Mouse (Mus musculus): ENCODE results near the gene Fbxo44. TPM values are rescaled to one million over a fixed set of nuclear protein-coding genes. Genes with fewer than 3 reads are reported as not detected.
A peak's percentile ranks its signal among the peaks of the same experiment; 100 is the strongest.
"Not testable (repeated sequence)": the region's sequence is repeated elsewhere in the genome, so short reads cannot be mapped to it uniquely, and the experiment has no call there.

Gene Fbxo44
- polyA plus RNA-seq, 1 experiment from 2014 or later, result 97.6 TPM

- no peak for ATAC-seq (replicated peaks)
- no peak overlapping the region for H3K9ac ChIP-seq
- WGBS, result 90% methylated on average over 12 of the region's 12 CpGs
- H3K27me3 ChIP-seq (replicated peaks), result peaks cover 11% of the 10 kb centered on the region
- peaks cover 5% of the 10 kb centered on the region for H3K4me1 ChIP-seq
- no peaks in the 10 kb centered on the region for H3K36me3 ChIP-seq (replicated peaks)
- no peak overlapping the region for H3K4me2 ChIP-seq
- H3K27ac ChIP-seq, result no peak overlapping the region
- H3K4me3 ChIP-seq, result no peak overlapping the region
- no peaks in the 10 kb centered on the region for H3K9me3 ChIP-seq
Measured at GRCm38 (mm10) chr4:148181483-148181882, 21.2 kb upstream of the Fbxo44 start.

- Histone ChIP-seq H3K9me3 (no peaks in the 10 kb centered on the region), H3K4me2 (no peak overlapping the region), H3K27me3 (replicated peaks) (peaks cover 15% of the 10 kb centered on the region), H3K4me3 (no peak overlapping the region), H3K36me3 (replicated peaks) (no peaks in the 10 kb centered on the region), H3K27ac (no peak overlapping the region), H3K9ac (no peak overlapping the region), H3K4me1 (peaks cover 30% of the 10 kb centered on the region)
- no peak for ATAC-seq (replicated peaks)
Measured at GRCm38 (mm10) chr4:148177716-148178115, 17.4 kb upstream of the Fbxo44 start.

- not testable (repeated sequence) for H3K36me3 ChIP-seq (replicated peaks); H3K9ac ChIP-seq; H3K4me2 ChIP-seq; ATAC-seq (replicated peaks); H3K27ac ChIP-seq; H3K4me3 ChIP-seq; H3K9me3 ChIP-seq
- WGBS, result 65% methylated on average over 6 of the region's 6 CpGs
- peaks cover 30% of the 10 kb centered on the region for H3K4me1 ChIP-seq
- H3K27me3 ChIP-seq (replicated peaks), result peaks cover 24% of the 10 kb centered on the region
Measured at GRCm38 (mm10) chr4:148176603-148177002, 16.3 kb upstream of the Fbxo44 start.

GRCm38 (mm10) chr4:148174495-148174862 lies 14.2 kb upstream of the Fbxo44 start:
- Histone ChIP-seq H3K9me3 (no peaks in the 10 kb centered on the region), H3K4me3 (peak overlapping the region; percentile 31), H3K4me2 (peak overlapping the region; percentile 55), H3K27ac (peak overlapping the region; percentile 88), H3K27me3 (replicated peaks) (peaks cover 33% of the 10 kb centered on the region), H3K9ac (no peak overlapping the region; the same call in 1 of the 2 replicates), H3K4me1 (peaks cover 32% of the 10 kb centered on the region), H3K36me3 (replicated peaks) (no peaks in the 10 kb centered on the region)
- no peak for ATAC-seq (replicated peaks)
- WGBS, result 5% methylated on average over 12 of the region's 12 CpGs

- Histone ChIP-seq H3K4me2 (peak overlapping the region; percentile 55), H3K27ac (peak overlapping the region; percentile 88), H3K9ac (peak overlapping the region; percentile 36), H3K4me1 (peaks cover 34% of the 10 kb centered on the region), H3K9me3 (no peaks in the 10 kb centered on the region), H3K4me3 (peak overlapping the region; percentile 31), H3K27me3 (replicated peaks) (peaks cover 36% of the 10 kb centered on the region), H3K36me3 (replicated peaks) (no peaks in the 10 kb centered on the region)
- under 1% methylated on average over 30 of the region's 30 CpGs for WGBS
- ATAC-seq (replicated peaks), result peak; percentile 73
Measured at GRCm38 (mm10) chr4:148173811-148174494, 13.7 kb upstream of the Fbxo44 start.

GRCm38 (mm10) chr4:148171261-148171660 lies 11.0 kb upstream of the Fbxo44 start:
- Histone ChIP-seq H3K36me3 (replicated peaks) (no peaks in the 10 kb centered on the region), H3K9ac (no peak overlapping the region), H3K27me3 (replicated peaks) (peaks cover 34% of the 10 kb centered on the region), H3K4me1 (peaks cover 40% of the 10 kb centered on the region), H3K4me2 (no peak overlapping the region), H3K27ac (no peak overlapping the region), H3K9me3 (no peaks in the 10 kb centered on the region), H3K4me3 (no peak overlapping the region)
- no peak for ATAC-seq (replicated peaks)
- 3% methylated on average over 3 of the region's 3 CpGs for WGBS

- H3K27me3 ChIP-seq (replicated peaks), result peaks cover 38% of the 10 kb centered on the region
- H3K27ac ChIP-seq, result no peak overlapping the region
- no peaks in the 10 kb centered on the region for H3K36me3 ChIP-seq (replicated peaks)
- no peaks in the 10 kb centered on the region for H3K9me3 ChIP-seq
- no peak for ATAC-seq (replicated peaks)
- no peak overlapping the region for H3K4me3 ChIP-seq
- WGBS, result 0% methylated on average over 2 of the region's 2 CpGs
- no peak overlapping the region for H3K9ac ChIP-seq
- H3K4me1 ChIP-seq, result peaks cover 40% of the 10 kb centered on the region
- no peak overlapping the region for H3K4me2 ChIP-seq
Measured at GRCm38 (mm10) chr4:148170842-148171241, 10.6 kb upstream of the Fbxo44 start.

- ATAC-seq (replicated peaks), result no peak
- H3K9ac ChIP-seq, result no peak overlapping the region
- H3K4me2 ChIP-seq, result no peak overlapping the region
- no peak overlapping the region for H3K4me3 ChIP-seq
- H3K9me3 ChIP-seq, result no peaks in the 10 kb centered on the region
- H3K36me3 ChIP-seq (replicated peaks), result no peaks in the 10 kb centered on the region
- H3K4me1 ChIP-seq, result peaks cover 41% of the 10 kb centered on the region
- peaks cover 51% of the 10 kb centered on the region for H3K27me3 ChIP-seq (replicated peaks)
- no peak overlapping the region for H3K27ac ChIP-seq
- 24% methylated on average over 15 of the region's 15 CpGs for WGBS
Measured at GRCm38 (mm10) chr4:148169586-148169985, 9.3 kb upstream of the Fbxo44 start.

GRCm38 (mm10) chr4:148168287-148168686 lies 8.0 kb upstream of the Fbxo44 start:
- Histone ChIP-seq H3K27ac (no peak overlapping the region), H3K9me3 (no peaks in the 10 kb centered on the region), H3K4me2 (no peak overlapping the region), H3K36me3 (replicated peaks) (no peaks in the 10 kb centered on the region), H3K27me3 (replicated peaks) (peaks cover 61% of the 10 kb centered on the region), H3K4me3 (no peak overlapping the region), H3K4me1 (peaks cover 37% of the 10 kb centered on the region), H3K9ac (no peak overlapping the region)
- WGBS, result 24% methylated on average over 7 of the region's 7 CpGs
- no peak for ATAC-seq (replicated peaks)

- H3K9ac ChIP-seq, result peak overlapping the region; percentile 10; the same call in 1 of the 2 replicates
- H3K4me2 ChIP-seq, result peak overlapping the region; percentile 31
- H3K27ac ChIP-seq, result peak overlapping the region; percentile 53
- no peaks in the 10 kb centered on the region for H3K36me3 ChIP-seq (replicated peaks)
- no peak overlapping the region for H3K4me3 ChIP-seq
- no peak for ATAC-seq (replicated peaks)
- 13% methylated on average over 4 of the region's 4 CpGs for WGBS
- H3K9me3 ChIP-seq, result no peaks in the 10 kb centered on the region
- H3K4me1 ChIP-seq, result peaks cover 33% of the 10 kb centered on the region
- H3K27me3 ChIP-seq (replicated peaks), result peaks cover 63% of the 10 kb centered on the region
Measured at GRCm38 (mm10) chr4:148166986-148167385, 6.7 kb upstream of the Fbxo44 start.

GRCm38 (mm10) chr4:148166431-148166830 lies 6.1 kb upstream of the Fbxo44 start:
- ATAC-seq (replicated peaks), result peak; percentile 49; the same call in 1 of the 2 replicates
- H3K9ac ChIP-seq, result peak overlapping the region; percentile 10; the same call in 1 of the 2 replicates
- no peaks in the 10 kb centered on the region for H3K9me3 ChIP-seq
- H3K27ac ChIP-seq, result peak overlapping the region; percentile 53
- no peaks in the 10 kb centered on the region for H3K36me3 ChIP-seq (replicated peaks)
- 3% methylated on average over 10 of the region's 10 CpGs for WGBS
- peak overlapping the region; percentile 31 for H3K4me2 ChIP-seq
- no peak overlapping the region for H3K4me3 ChIP-seq
- H3K4me1 ChIP-seq, result peaks cover 33% of the 10 kb centered on the region
- peaks cover 64% of the 10 kb centered on the region for H3K27me3 ChIP-seq (replicated peaks)

- no peak overlapping the region for H3K9ac ChIP-seq
- no peak overlapping the region for H3K27ac ChIP-seq
- no peak overlapping the region for H3K4me2 ChIP-seq
- no peaks in the 10 kb centered on the region for H3K36me3 ChIP-seq (replicated peaks)
- no peak overlapping the region for H3K4me3 ChIP-seq
- H3K9me3 ChIP-seq, result no peaks in the 10 kb centered on the region
- H3K4me1 ChIP-seq, result peaks cover 39% of the 10 kb centered on the region
- H3K27me3 ChIP-seq (replicated peaks), result peaks cover 70% of the 10 kb centered on the region
- ATAC-seq (replicated peaks), result no peak
- WGBS, result 8% methylated on average over 17 of the region's 17 CpGs
Measured at GRCm38 (mm10) chr4:148165551-148165950, 5.3 kb upstream of the Fbxo44 start.

- WGBS, result under 1% methylated on average over 16 of the region's 16 CpGs
- Histone ChIP-seq H3K4me3 (peak overlapping the region; percentile 29), H3K9ac (no peak overlapping the region), H3K4me2 (peak overlapping the region; percentile 53), H3K9me3 (no peaks in the 10 kb centered on the region), H3K27ac (no peak overlapping the region), H3K4me1 (peaks cover 41% of the 10 kb centered on the region), H3K27me3 (replicated peaks) (peaks cover 61% of the 10 kb centered on the region), H3K36me3 (replicated peaks) (no peaks in the 10 kb centered on the region)
- ATAC-seq (replicated peaks), result no peak
Measured at GRCm38 (mm10) chr4:148164461-148164860, 4.2 kb upstream of the Fbxo44 start.

Data from midbrain, embryonic 15.5 days (tissue).